Mouse (Mus musculus) heart, embryonic 11.5 days (tissue): ENCODE measurements around the gene Lamp1. TPM values are rescaled to one million over a fixed set of nuclear protein-coding genes. Genes with fewer than 3 reads are reported as not detected.

ENCODE experiments used
- ATAC-seq: fragments of 200-750 bp; cut with Nextera tagmentation; replicated peaks from 2 replicates; pipeline ENCODE4 v1.8.0; 2017; ENCODE audit warnings: moderate library complexity; ENCODE audit not compliant: insufficient number of reproducible peaks, low FRiP score, low TSS enrichment
- H3K27ac ChIP-seq: fragments of 300-500 bp; sonication (generic); 2 replicates; pipeline ENCODE4 v1.5.1; 2014; ENCODE audit warnings: mild to moderate bottlenecking, low read depth, low read length
- H3K27me3 ChIP-seq: fragments of 300-500 bp; sonication (generic); 2 replicates; pipeline ENCODE4 v1.6.1; 2014; ENCODE audit warnings: mild to moderate bottlenecking, low read length, mixed read lengths; ENCODE audit not compliant: control insufficient read depth, insufficient read depth
- H3K36me3 ChIP-seq: fragments of 300-500 bp; sonication (generic); 2 replicates; pipeline ENCODE4 v1.6.1; 2014; ENCODE audit warnings: mild to moderate bottlenecking, low read length, moderate library complexity, mixed read lengths; ENCODE audit not compliant: control insufficient read depth, insufficient read depth
- H3K4me1 ChIP-seq: fragments of 300-500 bp; sonication (generic); 2 replicates; pipeline ENCODE4 v1.6.1; 2014; ENCODE audit warnings: low read length; ENCODE audit not compliant: control insufficient read depth, insufficient read depth
- H3K4me2 ChIP-seq: fragments of 300-500 bp; sonication (generic); 2 replicates; pipeline ENCODE4 v1.6.1; 2014; ENCODE audit warnings: mild to moderate bottlenecking, moderate library complexity
- H3K4me3 ChIP-seq: fragments of 300-500 bp; sonication (generic); 2 replicates; pipeline ENCODE4 v1.5.1; 2014; ENCODE audit warnings: low read depth, low read length
- H3K9ac ChIP-seq: fragments of 300-500 bp; sonication (generic); 2 replicates; pipeline ENCODE4 v1.6.1; 2014; ENCODE audit warnings: mild to moderate bottlenecking, low read depth, low read length, moderate library complexity
- H3K9me3 ChIP-seq: fragments of 300-500 bp; sonication (generic); replicated peaks from 2 replicates; pipeline ENCODE4 v1.6.1; 2016; ENCODE audit warnings: low read length; ENCODE audit not compliant: control insufficient read depth
- WGBS: fragments of 180-500 bp; shearing (Covaris S2); extraction: QIAGEN DNeasy Blood & Tissue Kit; methylation state at CpG from one replicate; pipeline ENCODE4 v1.1.7; 2014; ENCODE audit not compliant: insufficient replicate concordance; 5-methylcytosine and 5-hydroxymethylcytosine counted together
- microRNA counts: library from miRNA; unstranded; fragments of <30 nt; microRNA quantifications from one replicate; lab custom pipeline; 2015
- microRNA-seq: library from miRNA; unstranded; fragments of <30 nt; microRNA quantifications from one replicate; pipeline ENCODE4, GENCODE M21; 2016; ENCODE audit warnings: borderline number of aligned reads
- polyA plus RNA-seq: library from polyadenylated mRNA; unstranded; fragments of >200 nt; fragmentation: Nextera tagmentation; extraction: Ambion mirVana; gene quantifications from 2 replicates; pipeline ENCODE4 v1.2.1, GENCODE M21; 2014

The Lamp1 gene
- polyA plus RNA-seq, 1 experiment from 2014 or later: 334 TPM

DNA sequence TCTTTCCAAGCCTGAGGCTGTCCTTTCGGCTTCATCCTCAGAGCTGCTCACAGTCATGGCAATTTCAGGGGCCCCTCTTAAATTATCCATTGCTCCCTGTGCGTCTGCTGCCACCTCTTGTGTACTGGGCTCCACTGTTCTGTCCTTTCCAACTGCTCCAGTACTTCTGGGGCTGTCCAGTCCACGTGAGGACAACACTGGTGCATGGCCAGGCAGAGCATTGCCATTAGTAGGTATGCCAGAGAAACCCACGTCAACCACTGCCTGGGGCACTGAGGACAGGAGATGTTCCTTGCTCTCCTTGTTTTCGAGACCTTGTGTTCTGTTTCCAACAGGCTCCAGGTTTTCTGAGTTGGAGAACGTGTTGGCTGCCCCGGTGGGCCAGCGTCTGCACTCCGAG, 65.5 kb downstream of the Lamp1 start:
- peaks cover 3% of the 10 kb centered on the region for H3K36me3 ChIP-seq
- H3K4me2 ChIP-seq: no peak overlapping the region
- no peak for ATAC-seq
- no peaks in the 10 kb centered on the region for H3K9me3 ChIP-seq
- no peak overlapping the region for H3K9ac ChIP-seq
- H3K4me1 ChIP-seq: peaks cover 18% of the 10 kb centered on the region
- no peak overlapping the region for H3K4me3 ChIP-seq
- 77% methylated on average over 9 of the region's 9 CpGs for WGBS
- no peak overlapping the region for H3K27ac ChIP-seq
- no peaks in the 10 kb centered on the region; the same call in 1 of the 2 replicates for H3K27me3 ChIP-seq

MicroRNA genes within 50 kb of the gene (microRNA counts, 519-probe panel; counts per million panel counts)
- microRNA mmu-miR-1968 (lab: Ali Mortazavi, UCI): 32.2 counts per million

Small RNA genes within 50 kb of the gene (microRNA-seq; reads per million reads assigned to microRNA genes)
- gene Mir1968 (49.5 reads per million, percentile 58 among the genes with 10 or more reads in this experiment), gene Mir7065 (not detected)

Other genes with a start within 250 kb of the Lamp1 start
- not detected in 2 replicates for gene F7, start 133.1 kb upstream of the Lamp1 start, polyA plus RNA-seq
- gene F10, start 121.9 kb upstream of the Lamp1 start, polyA plus RNA-seq: 2.3 TPM in 2 replicates
- 0.50 and 0.56 TPM in 2 replicates for gene Proz, start 98.2 kb upstream of the Lamp1 start, polyA plus RNA-seq
- 29.1 and 30.1 TPM in 2 replicates for gene Pcid2, start 53.7 kb upstream of the Lamp1 start, polyA plus RNA-seq
- 111 and 130 TPM in 2 replicates for gene Cul4a, start 53.5 kb upstream of the Lamp1 start, polyA plus RNA-seq
- gene Grtp1, start 41.5 kb downstream of the Lamp1 start, polyA plus RNA-seq: 28.2 and 30.6 TPM in 2 replicates
- gene Adprhl1, start 95.0 kb downstream of the Lamp1 start, polyA plus RNA-seq: 132 and 142 TPM in 2 replicates
- 27.0 and 27.2 TPM in 2 replicates for gene Dcun1d2, start 129.0 kb downstream of the Lamp1 start, polyA plus RNA-seq
- gene Tmco3, start 129.0 kb downstream of the Lamp1 start, polyA plus RNA-seq: 34.4 and 39.3 TPM in 2 replicates
- 108 and 114 TPM in 2 replicates for gene Tfdp1, start 179.6 kb downstream of the Lamp1 start, polyA plus RNA-seq
- gene Atp4b, start 237.7 kb downstream of the Lamp1 start, polyA plus RNA-seq: 0.21 TPM in 1 of 2 replicates, not detected in the other
- 0.04 and 0.06 TPM in 2 replicates for gene Grk1, start 245.9 kb downstream of the Lamp1 start, polyA plus RNA-seq